Mouse (Mus musculus) adipocyte (in vitro differentiated cells): Measurements from ENCODE around the gene Tardbp.

Experiments
- DNase-seq: peaks from one replicate; pipeline ENCODE4 v3.0.0-alpha.2; 2016; ENCODE audit warnings: low spot score

The Tardbp gene

GRCm38 (mm10) chr4:148626623-148627185 lies at the start of gene Tardbp:
TSS of gene Tardbp (minus strand) at chr4:148627019.
- DNase-seq = peak; percentile 93

- no peak for DNase-seq
Measured at GRCm38 (mm10) chr4:148676188-148676960, 49.6 kb upstream of the Tardbp start.

GRCm38 (mm10) chr4:148675043-148675442 lies 48.2 kb upstream of the Tardbp start:
- no peak for DNase-seq

GRCm38 (mm10) chr4:148671230-148671947 lies 44.6 kb upstream of the Tardbp start:
- no peak for DNase-seq

- no peak for DNase-seq
Measured at GRCm38 (mm10) chr4:148667006-148667755, 40.4 kb upstream of the Tardbp start.

GRCm38 (mm10) chr4:148664021-148664420 lies 37.2 kb upstream of the Tardbp start:
- DNase-seq = no peak

GRCm38 (mm10) chr4:148663326-148663725 lies 36.5 kb upstream of the Tardbp start:
- no peak for DNase-seq

GRCm38 (mm10) chr4:148662168-148662965 lies 35.5 kb upstream of the Tardbp start:
- DNase-seq = peak; percentile 44

- no peak for DNase-seq
Measured at GRCm38 (mm10) chr4:148660174-148660573, 33.4 kb upstream of the Tardbp start.

- no peak for DNase-seq
Measured at GRCm38 (mm10) chr4:148657776-148658175, 31.0 kb upstream of the Tardbp start.

GRCm38 (mm10) chr4:148656691-148657258 lies 30.0 kb upstream of the Tardbp start:
- no peak for DNase-seq

- peak; percentile 37 for DNase-seq
Measured at GRCm38 (mm10) chr4:148654701-148655398, 28.0 kb upstream of the Tardbp start.

GRCm38 (mm10) chr4:148651045-148651444 lies 24.2 kb upstream of the Tardbp start:
- no peak for DNase-seq

GRCm38 (mm10) chr4:148649309-148649708 lies 22.5 kb upstream of the Tardbp start:
- DNase-seq = no peak

GRCm38 (mm10) chr4:148646616-148647015 lies 19.8 kb upstream of the Tardbp start:
- DNase-seq = peak; percentile 78

GRCm38 (mm10) chr4:148644926-148645325 lies 18.1 kb upstream of the Tardbp start:
- no peak for DNase-seq

- peak; percentile 17 for DNase-seq
Measured at GRCm38 (mm10) chr4:148644157-148644511, 17.3 kb upstream of the Tardbp start.

- no peak for DNase-seq
Measured at GRCm38 (mm10) chr4:148643291-148644156, 16.7 kb upstream of the Tardbp start, which contains the start of gene Gm572. TSS of gene Gm572 (plus strand) at chr4:148643317.

GRCm38 (mm10) chr4:148641121-148641520 lies 14.3 kb upstream of the Tardbp start:
- DNase-seq = no peak
